Mouse (Mus musculus): ENCODE measurements around the gene Pax8. TPM values are rescaled to one million over a fixed set of nuclear protein-coding genes. Genes with fewer than 3 reads are reported as not detected.
A peak's percentile ranks its signal among the peaks of the same experiment; 100 is the strongest.

The Pax8 gene
- polyA plus RNA-seq, 1 experiment from 2014 or later, result 26.1 TPM

DNA sequence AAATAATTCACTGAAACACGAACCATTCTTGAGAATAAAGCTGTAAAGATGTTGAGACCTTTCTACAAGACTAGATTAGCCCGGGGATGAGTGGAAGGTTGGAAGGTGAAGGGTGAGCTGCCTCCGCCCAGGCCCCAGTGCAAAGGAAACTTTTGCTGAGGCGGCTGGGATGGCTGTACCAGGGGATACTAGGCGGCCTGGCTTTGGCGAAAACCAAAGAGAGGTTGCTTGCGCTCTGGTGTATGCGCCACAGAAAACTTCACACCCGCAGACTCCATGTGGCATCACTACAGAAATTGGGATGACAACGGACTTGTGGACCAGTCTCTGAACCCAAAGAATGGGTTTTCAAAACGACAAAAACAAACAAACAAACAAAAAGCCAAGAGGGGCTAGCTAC is 2.7 kb downstream of the Pax8 start:
- Histone ChIP-seq H3K9me3 (ENCODE audit: control insufficient read depth, low read length) (no peaks in the 10 kb centered on the region), H3K27me3 (ENCODE audit: control insufficient read depth, insufficient read depth, low read length) (peaks cover 58% of the 10 kb centered on the region), H3K9ac (ENCODE audit: low read length) (no peak overlapping the region), H3K27ac (ENCODE audit: low read depth, low read length) (no peak overlapping the region), H3K4me1 (ENCODE audit: control insufficient read depth, insufficient read depth, low read length) (no peaks in the 10 kb centered on the region), H3K4me3 (ENCODE audit: low read depth, low read length) (peak overlapping the region; percentile 16; the same call in 1 of the 2 replicates), H3K36me3 (ENCODE audit: control insufficient read depth, insufficient read depth, low read length) (no peaks in the 10 kb centered on the region), H3K4me2 (ENCODE audit: low read depth) (0 out of 2 replicates have a peak overlapping the region, but pooled peaks have one; percentile 17)
- ATAC-seq (ENCODE audit: insufficient read depth, low FRiP score, low TSS enrichment) (no peak), DNase-seq (ENCODE audit: low spot score) (peak; percentile 56)
- WGBS, result 2% methylated on average over 11 of the region's 11 CpGs

DNA sequence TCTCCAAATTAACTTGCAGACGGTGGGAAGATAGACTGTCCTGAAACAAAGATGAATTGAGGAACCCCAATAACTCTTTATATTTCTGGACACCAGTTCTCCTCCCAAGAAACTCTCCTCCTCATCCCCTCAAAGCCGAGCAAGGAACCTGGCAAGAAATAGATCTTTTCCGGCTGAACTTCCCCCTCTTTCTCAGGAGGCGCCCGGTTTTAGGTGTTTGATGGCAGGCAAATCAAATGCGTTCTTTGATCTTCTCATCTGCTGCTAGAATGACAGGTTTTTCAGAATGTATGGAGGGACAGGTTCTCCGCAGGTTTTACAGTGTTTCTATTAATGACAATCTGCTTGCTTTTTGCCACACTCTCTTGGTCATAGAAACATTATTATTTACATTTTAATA is 3.3 kb downstream of the Pax8 start:
- ATAC-seq (ENCODE audit: insufficient read depth, low FRiP score, low TSS enrichment), result no peak
- no peak overlapping the region for H3K9ac ChIP-seq (ENCODE audit: low read length)
- H3K36me3 ChIP-seq (ENCODE audit: control insufficient read depth, insufficient read depth, low read length), result no peaks in the 10 kb centered on the region
- under 1% methylated on average over 7 of the region's 7 CpGs for WGBS
- peaks cover under 1% of the 10 kb centered on the region; the same call in 1 of the 2 replicates for H3K4me1 ChIP-seq (ENCODE audit: control insufficient read depth, insufficient read depth, low read length)
- no peak overlapping the region for H3K4me3 ChIP-seq (ENCODE audit: low read depth, low read length)
- H3K4me2 ChIP-seq (ENCODE audit: low read depth), result no peak overlapping the region
- H3K27me3 ChIP-seq (ENCODE audit: control insufficient read depth, insufficient read depth, low read length), result peaks cover 58% of the 10 kb centered on the region
- no peaks in the 10 kb centered on the region for H3K9me3 ChIP-seq (ENCODE audit: control insufficient read depth, low read length)
- no peak overlapping the region for H3K27ac ChIP-seq (ENCODE audit: low read depth, low read length)
- DNase-seq (ENCODE audit: low spot score), result no peak

- peaks cover 3% of the 10 kb centered on the region; the same call in 1 of the 2 replicates for H3K4me1 ChIP-seq (ENCODE audit: control insufficient read depth, insufficient read depth, low read length)
- H3K27me3 ChIP-seq (ENCODE audit: control insufficient read depth, insufficient read depth, low read length), result peaks cover 31% of the 10 kb centered on the region
- H3K4me3 ChIP-seq (ENCODE audit: low read depth, low read length), result no peak overlapping the region
- no peak overlapping the region for H3K9ac ChIP-seq (ENCODE audit: low read length)
- no peak overlapping the region for H3K27ac ChIP-seq (ENCODE audit: low read depth, low read length)
- H3K9me3 ChIP-seq (ENCODE audit: control insufficient read depth, low read length), result no peaks in the 10 kb centered on the region
- H3K36me3 ChIP-seq (ENCODE audit: control insufficient read depth, insufficient read depth, low read length), result no peaks in the 10 kb centered on the region
- DNase-seq (ENCODE audit: low spot score) (no peak), ATAC-seq (ENCODE audit: insufficient read depth, low FRiP score, low TSS enrichment) (no peak)
- WGBS, result 59% methylated on average over 4 of the region's 4 CpGs
- no peak overlapping the region for H3K4me2 ChIP-seq (ENCODE audit: low read depth)
Observed at GRCm38 (mm10) chr2:24469102-24469501, 6.3 kb downstream of the Pax8 start.

DNA sequence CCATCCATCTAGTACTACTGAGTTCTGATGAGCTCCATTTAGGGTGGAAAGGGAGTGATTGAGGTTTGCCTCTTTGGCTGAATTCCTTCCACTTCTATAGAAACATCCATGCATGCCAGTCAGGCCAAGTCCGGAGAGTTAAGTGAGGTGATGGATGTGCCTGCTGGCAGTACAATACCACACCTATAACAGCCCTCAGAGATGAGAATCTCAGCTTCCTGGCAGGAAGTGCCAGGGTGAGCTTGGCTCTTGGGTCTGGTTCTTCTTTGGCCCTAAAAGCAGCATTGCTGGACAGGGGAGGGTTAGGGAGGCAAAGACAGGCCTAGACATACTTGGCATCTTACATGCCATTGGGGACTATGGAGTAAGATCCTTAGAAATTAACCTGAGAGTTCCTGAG is 7.0 kb downstream of the Pax8 start:
- Histone ChIP-seq H3K9me3 (ENCODE audit: control insufficient read depth, low read length) (no peaks in the 10 kb centered on the region), H3K9ac (ENCODE audit: low read length) (no peak overlapping the region), H3K4me2 (ENCODE audit: low read depth) (no peak overlapping the region), H3K27ac (ENCODE audit: low read depth, low read length) (no peak overlapping the region), H3K4me3 (ENCODE audit: low read depth, low read length) (no peak overlapping the region), H3K27me3 (ENCODE audit: control insufficient read depth, insufficient read depth, low read length) (peaks cover 25% of the 10 kb centered on the region), H3K4me1 (ENCODE audit: control insufficient read depth, insufficient read depth, low read length) (peaks cover 3% of the 10 kb centered on the region; the same call in 1 of the 2 replicates), H3K36me3 (ENCODE audit: control insufficient read depth, insufficient read depth, low read length) (no peaks in the 10 kb centered on the region)
- ATAC-seq (ENCODE audit: insufficient read depth, low FRiP score, low TSS enrichment) (no peak), DNase-seq (ENCODE audit: low spot score) (no peak)
- 50% methylated on average over 1 of the region's 1 CpGs for WGBS

- 3% methylated on average over 1 of the region's 1 CpGs for WGBS
- H3K4me2 ChIP-seq (ENCODE audit: low read depth), result no peak overlapping the region
- ATAC-seq (ENCODE audit: insufficient read depth, low FRiP score, low TSS enrichment), result no peak
Observed at GRCm38 (mm10) chr2:24467156-24467555, 8.2 kb downstream of the Pax8 start.

DNA sequence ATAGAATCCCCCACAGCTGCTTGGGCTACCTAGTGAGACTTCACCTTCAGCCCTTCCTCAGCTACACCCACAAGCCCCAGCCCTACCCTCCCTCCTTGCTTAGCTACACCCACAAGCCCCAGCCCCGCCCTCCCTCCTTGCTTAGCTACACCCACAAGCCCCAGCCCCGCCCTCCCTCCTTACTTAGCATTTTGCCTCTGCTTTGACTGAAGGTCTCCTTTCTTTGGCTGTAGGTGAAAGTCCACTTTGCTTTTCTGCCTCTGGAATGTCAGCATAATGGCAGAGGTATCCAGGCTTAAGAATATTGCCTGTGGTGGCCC is 14.6 kb downstream of the Pax8 start:
- Histone ChIP-seq H3K9ac (ENCODE audit: low read length) (no peak overlapping the region), H3K27ac (ENCODE audit: low read depth, low read length) (no peak overlapping the region), H3K4me3 (ENCODE audit: low read depth, low read length) (no peak overlapping the region), H3K4me1 (ENCODE audit: control insufficient read depth, insufficient read depth, low read length) (no peaks in the 10 kb centered on the region), H3K4me2 (ENCODE audit: low read depth) (no peak overlapping the region), H3K9me3 (ENCODE audit: control insufficient read depth, low read length) (no peaks in the 10 kb centered on the region), H3K36me3 (ENCODE audit: control insufficient read depth, insufficient read depth, low read length) (no peaks in the 10 kb centered on the region), H3K27me3 (ENCODE audit: control insufficient read depth, insufficient read depth, low read length) (no peaks in the 10 kb centered on the region)
- WGBS, result 24% methylated on average over 2 of the region's 2 CpGs
- no peak for DNase-seq (ENCODE audit: low spot score)
- no peak for ATAC-seq (ENCODE audit: insufficient read depth, low FRiP score, low TSS enrichment)

More at GRCm38 (mm10) chr2:24467156-24467555, 8.2 kb downstream of the Pax8 start:
- Histone ChIP-seq H3K9me3 (ENCODE audit: control insufficient read depth, low read length) (no peaks in the 10 kb centered on the region), H3K27ac (ENCODE audit: low read depth, low read length) (no peak overlapping the region), H3K27me3 (ENCODE audit: control insufficient read depth, insufficient read depth, low read length) (peaks cover 15% of the 10 kb centered on the region), H3K4me3 (ENCODE audit: low read depth, low read length) (no peak overlapping the region), H3K4me1 (ENCODE audit: control insufficient read depth, insufficient read depth, low read length) (peaks cover 3% of the 10 kb centered on the region; the same call in 1 of the 2 replicates), H3K36me3 (ENCODE audit: control insufficient read depth, insufficient read depth, low read length) (no peaks in the 10 kb centered on the region), H3K9ac (ENCODE audit: low read length) (no peak overlapping the region)
- no peak for DNase-seq (ENCODE audit: low spot score)

DNA sequence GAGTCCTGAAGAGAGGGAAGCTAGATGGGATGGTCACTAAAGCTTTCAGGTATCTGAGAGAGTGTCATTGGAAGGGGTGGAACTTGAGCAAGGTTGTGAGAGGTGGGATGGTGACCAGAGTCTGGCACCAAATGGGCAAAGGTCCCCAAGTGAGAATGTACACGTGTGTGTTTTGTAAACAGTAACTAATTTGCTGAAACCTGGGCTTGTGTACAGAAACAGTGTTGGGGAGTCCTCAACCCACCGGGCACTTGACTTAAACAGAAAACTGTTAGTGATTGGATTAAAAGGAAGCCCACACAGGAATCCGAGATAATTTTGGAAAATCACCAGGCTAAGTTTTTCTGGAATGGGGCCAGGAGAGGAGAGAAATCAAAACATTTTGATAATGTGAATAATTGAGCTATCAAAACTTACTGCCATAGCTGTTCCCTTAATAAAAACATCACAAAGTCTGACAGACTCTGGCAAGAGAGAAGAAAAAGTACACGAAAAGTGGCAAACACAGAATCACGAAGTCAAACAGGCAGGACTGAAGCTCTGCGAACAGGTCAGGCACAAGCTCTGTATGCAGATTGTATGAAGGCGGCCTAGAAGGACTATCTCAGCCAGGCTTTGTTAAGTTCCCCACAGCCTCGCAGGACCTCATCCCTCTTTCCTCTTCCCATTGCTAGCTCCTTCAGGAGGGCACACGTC is 15.1 kb downstream of the Pax8 start:
- DNase-seq (ENCODE audit: low spot score) (no peak), ATAC-seq (ENCODE audit: insufficient read depth, low FRiP score, low TSS enrichment) (no peak)
- no peaks in the 10 kb centered on the region for H3K4me1 ChIP-seq (ENCODE audit: control insufficient read depth, insufficient read depth, low read length)
- H3K27ac ChIP-seq (ENCODE audit: low read depth, low read length), result no peak overlapping the region
- H3K27me3 ChIP-seq (ENCODE audit: control insufficient read depth, insufficient read depth, low read length), result no peaks in the 10 kb centered on the region
- H3K36me3 ChIP-seq (ENCODE audit: control insufficient read depth, insufficient read depth, low read length), result no peaks in the 10 kb centered on the region
- WGBS, result 45% methylated on average over 9 of the region's 9 CpGs
- no peaks in the 10 kb centered on the region for H3K9me3 ChIP-seq (ENCODE audit: control insufficient read depth, low read length)
- no peak overlapping the region for H3K4me3 ChIP-seq (ENCODE audit: low read depth, low read length)
- H3K4me2 ChIP-seq (ENCODE audit: low read depth), result no peak overlapping the region
- H3K9ac ChIP-seq (ENCODE audit: low read length), result no peak overlapping the region

DNA sequence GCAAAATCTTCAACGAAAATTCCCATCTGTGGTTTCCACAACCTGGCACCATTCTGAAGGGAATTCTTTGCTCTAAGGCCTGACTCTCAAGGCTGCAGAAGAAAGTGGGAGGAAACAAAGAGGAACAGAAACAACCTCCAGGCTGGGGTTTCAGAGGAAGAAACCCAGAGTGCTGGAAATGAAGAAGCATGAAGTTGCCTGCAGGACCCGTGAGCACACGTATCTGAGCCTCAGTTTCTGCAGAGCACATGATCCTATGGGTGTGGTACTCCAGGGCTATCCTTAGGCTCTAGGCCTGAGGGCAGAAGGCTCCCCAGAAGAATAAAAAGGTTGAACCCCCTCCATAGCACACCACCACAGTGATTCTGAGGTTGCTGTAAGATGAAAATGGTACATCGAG is 18.6 kb downstream of the Pax8 start:
- no peak overlapping the region for H3K9ac ChIP-seq (ENCODE audit: low read length)
- H3K9me3 ChIP-seq (ENCODE audit: control insufficient read depth, low read length), result no peaks in the 10 kb centered on the region
- no peak overlapping the region for H3K4me3 ChIP-seq (ENCODE audit: low read depth, low read length)
- H3K27ac ChIP-seq (ENCODE audit: low read depth, low read length), result no peak overlapping the region
- H3K4me2 ChIP-seq (ENCODE audit: low read depth), result no peak overlapping the region
- ATAC-seq (ENCODE audit: insufficient read depth, low FRiP score, low TSS enrichment) (no peak), DNase-seq (ENCODE audit: low spot score) (no peak)
- no peaks in the 10 kb centered on the region for H3K36me3 ChIP-seq (ENCODE audit: control insufficient read depth, insufficient read depth, low read length)
- no peaks in the 10 kb centered on the region for H3K4me1 ChIP-seq (ENCODE audit: control insufficient read depth, insufficient read depth, low read length)
- H3K27me3 ChIP-seq (ENCODE audit: control insufficient read depth, insufficient read depth, low read length), result no peaks in the 10 kb centered on the region
- WGBS, result 87% methylated on average over 4 of the region's 4 CpGs

DNA sequence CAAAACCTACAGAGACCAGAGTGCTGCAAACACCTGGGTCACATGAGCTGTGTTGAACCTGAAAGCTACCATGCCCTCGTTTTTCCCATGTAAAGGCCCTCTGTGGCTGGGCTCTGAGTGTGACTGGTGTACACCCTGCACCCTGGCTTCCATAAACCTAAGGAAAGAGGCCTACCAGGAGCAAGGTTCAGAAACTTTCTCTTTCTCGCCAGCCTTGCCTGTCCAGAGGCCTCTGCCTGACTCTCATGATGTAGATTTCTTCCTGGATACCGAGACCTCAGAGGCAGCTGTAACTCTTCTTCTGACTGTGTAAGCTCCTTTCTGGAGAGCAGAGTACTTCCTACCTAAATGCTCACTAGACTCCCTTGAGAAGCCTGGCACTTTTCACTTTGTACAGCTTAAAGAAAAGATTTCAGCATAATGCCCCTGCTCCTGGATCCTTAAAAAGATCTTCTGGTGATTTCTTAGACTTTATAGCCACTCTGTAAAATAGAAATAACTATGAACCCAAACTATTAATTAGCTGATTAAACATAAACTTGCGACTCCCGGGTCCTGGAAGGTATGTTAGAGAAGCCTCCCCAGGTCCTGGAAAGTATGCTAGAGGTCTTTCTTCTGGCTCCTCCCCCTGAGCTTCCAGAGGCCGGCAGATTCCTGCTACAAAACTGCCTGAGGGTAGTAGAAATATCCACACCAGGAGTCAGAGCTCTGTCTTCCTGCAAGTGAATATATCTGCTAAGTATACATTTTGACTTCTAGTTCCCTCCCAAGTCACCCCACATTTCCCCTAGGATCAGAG is 20.1 kb downstream of the Pax8 start:
- 0 out of 2 replicates have a peak overlapping the region, but pooled peaks have one; percentile 29 for H3K27ac ChIP-seq (ENCODE audit: low read depth, low read length)
- no peaks in the 10 kb centered on the region for H3K36me3 ChIP-seq (ENCODE audit: control insufficient read depth, insufficient read depth, low read length)
- H3K9ac ChIP-seq (ENCODE audit: low read length), result no peak overlapping the region
- DNase-seq (ENCODE audit: low spot score) (no peak), ATAC-seq (ENCODE audit: insufficient read depth, low FRiP score, low TSS enrichment) (no peak)
- no peak overlapping the region for H3K4me2 ChIP-seq (ENCODE audit: low read depth)
- H3K9me3 ChIP-seq (ENCODE audit: control insufficient read depth, low read length), result no peaks in the 10 kb centered on the region
- no peak overlapping the region for H3K4me3 ChIP-seq (ENCODE audit: low read depth, low read length)
- WGBS, result 61% methylated on average over 6 of the region's 6 CpGs
- no peaks in the 10 kb centered on the region for H3K4me1 ChIP-seq (ENCODE audit: control insufficient read depth, insufficient read depth, low read length)
- no peaks in the 10 kb centered on the region for H3K27me3 ChIP-seq (ENCODE audit: control insufficient read depth, insufficient read depth, low read length)

All from neural tube, embryonic 11.5 days (tissue).